Mouse (Mus musculus): ENCODE results near the gene Podn. TPM values are rescaled to one million over a fixed set of nuclear protein-coding genes. Genes with fewer than 3 reads are reported as not detected.

Gene Podn
- polyA plus RNA-seq (2014; fragmentation: Illumina TruSeq; extraction: RNeasy Lipid Tissue Mini Kit (QIAGEN cat#74804); ENCODE audit: low read depth, low replicate concordance) = 1.2 TPM

DNA sequence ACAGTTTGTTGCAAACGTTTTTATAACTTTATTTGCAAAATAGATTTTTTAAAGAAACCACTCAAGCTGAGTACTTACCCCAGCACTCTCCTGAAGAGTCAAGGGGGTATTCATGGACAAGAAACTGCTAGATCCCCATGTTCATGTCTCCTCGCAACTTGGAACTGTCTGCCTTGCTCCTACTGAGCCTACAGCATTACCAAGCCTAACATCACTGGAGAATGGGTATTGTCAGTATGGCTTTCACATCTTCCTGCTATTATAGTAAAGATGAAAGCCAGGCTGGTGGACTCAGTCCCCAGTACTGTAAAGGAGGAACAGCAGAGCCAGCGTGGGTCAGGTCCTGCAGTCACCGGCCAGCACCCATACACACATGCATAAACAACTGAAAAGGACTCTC, at the start of gene Podn:
TSS of gene Podn (minus strand) at position 101 of the 400 bp plus-strand sequence.

DNA sequence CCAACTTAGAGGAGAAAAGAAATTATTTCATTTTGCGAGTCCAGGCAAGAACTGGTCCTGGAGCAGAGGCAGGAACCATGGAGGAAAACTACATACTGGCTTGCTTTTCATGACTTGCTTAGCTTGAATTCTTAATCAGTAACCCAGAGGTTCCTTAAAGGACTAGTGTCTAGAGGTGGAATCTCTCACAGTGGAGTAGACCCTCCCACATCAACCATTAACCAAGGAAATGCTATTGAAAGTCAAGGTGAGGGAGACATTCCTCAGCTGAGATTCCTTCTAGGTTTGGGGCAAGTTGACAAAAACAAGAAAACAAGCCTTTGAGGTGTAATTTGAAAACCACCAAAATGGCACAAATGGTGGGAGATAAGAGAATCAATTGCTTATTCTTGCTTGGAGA, 48.6 kb upstream of the Podn start, which contains the start of gene Scp2:
TSS of gene Scp2 (minus strand) at position 119 of the 400 bp plus-strand sequence.

DNA sequence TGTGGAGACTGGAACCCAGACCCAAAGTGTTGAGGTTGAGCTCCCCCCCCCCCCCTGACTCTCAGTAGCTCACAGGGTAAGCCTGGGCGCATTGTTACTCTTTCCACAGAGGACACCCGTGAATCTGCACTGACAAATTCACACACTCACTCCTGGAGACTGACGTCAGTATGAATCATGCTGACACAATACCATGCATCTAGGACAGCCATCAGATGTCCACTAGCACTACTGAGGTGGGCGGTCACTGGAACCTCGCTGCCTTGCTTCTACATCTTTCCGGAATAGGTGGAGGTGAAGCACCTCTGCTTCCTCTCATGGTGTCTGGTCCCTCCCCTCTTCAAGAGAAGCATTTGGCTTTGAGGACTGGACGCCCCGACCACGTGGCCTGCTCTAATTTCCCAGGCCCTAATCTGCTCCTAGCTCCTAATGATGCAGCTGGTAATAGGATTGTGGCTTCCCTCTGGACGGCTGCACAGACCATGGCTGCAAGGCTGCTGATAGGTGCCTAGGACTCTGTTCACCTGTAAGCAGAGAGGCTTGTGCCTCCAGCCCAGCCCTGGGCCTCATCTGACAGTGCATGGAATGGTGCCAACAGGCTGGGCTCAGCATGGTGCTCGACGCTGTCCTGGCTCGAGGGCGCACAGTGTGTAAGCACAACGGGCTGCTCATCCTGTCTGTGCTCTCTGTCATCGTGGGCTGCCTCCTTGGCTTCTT, 128.1 kb downstream of the Podn start, which contains the start of gene Slc1a7:
TSS of gene Slc1a7 (plus strand) at position 367 of the 717 bp plus-strand sequence.

Other genes with a start within 250 kb of the Podn start
- 119 TPM for gene Magoh, start 216.7 kb downstream of the Podn start, polyA plus RNA-seq (2014; fragmentation: Illumina TruSeq; extraction: RNeasy Lipid Tissue Mini Kit (QIAGEN cat#74804); ENCODE audit: low read depth, low replicate concordance)
- gene 0610037L13Rik, start 206.6 kb downstream of the Podn start, polyA plus RNA-seq (2014; fragmentation: Illumina TruSeq; extraction: RNeasy Lipid Tissue Mini Kit (QIAGEN cat#74804); ENCODE audit: low read depth, low replicate concordance) = 10.5 TPM
- gene Cpt2, start 172.8 kb downstream of the Podn start, polyA plus RNA-seq (2014; fragmentation: Illumina TruSeq; extraction: RNeasy Lipid Tissue Mini Kit (QIAGEN cat#74804); ENCODE audit: low read depth, low replicate concordance) = 227 TPM
- gene Slc1a7, start 128.1 kb downstream of the Podn start, polyA plus RNA-seq (2014; fragmentation: Illumina TruSeq; extraction: RNeasy Lipid Tissue Mini Kit (QIAGEN cat#74804); ENCODE audit: low read depth, low replicate concordance) = not detected
- 1,099 TPM for gene Scp2, start 48.6 kb upstream of the Podn start, polyA plus RNA-seq (2014; fragmentation: Illumina TruSeq; extraction: RNeasy Lipid Tissue Mini Kit (QIAGEN cat#74804); ENCODE audit: low read depth, low replicate concordance)
- gene Echdc2, start 69.0 kb upstream of the Podn start, polyA plus RNA-seq (2014; fragmentation: Illumina TruSeq; extraction: RNeasy Lipid Tissue Mini Kit (QIAGEN cat#74804); ENCODE audit: low read depth, low replicate concordance) = 42.0 TPM
- gene Zyg11a, start 121.6 kb upstream of the Podn start, polyA plus RNA-seq (2014; fragmentation: Illumina TruSeq; extraction: RNeasy Lipid Tissue Mini Kit (QIAGEN cat#74804); ENCODE audit: low read depth, low replicate concordance) = not detected
- gene Zyg11b, start 204.7 kb upstream of the Podn start, polyA plus RNA-seq (2014; fragmentation: Illumina TruSeq; extraction: RNeasy Lipid Tissue Mini Kit (QIAGEN cat#74804); ENCODE audit: low read depth, low replicate concordance) = 48.2 TPM
- gene Coa7, start 231.7 kb upstream of the Podn start, polyA plus RNA-seq (2014; fragmentation: Illumina TruSeq; extraction: RNeasy Lipid Tissue Mini Kit (QIAGEN cat#74804); ENCODE audit: low read depth, low replicate concordance) = 5.5 TPM